Mouse (Mus musculus): Measurements from ENCODE around the gene Tsc22d3. TPM values are rescaled to one million over a fixed set of nuclear protein-coding genes. Genes with fewer than 3 reads are reported as not detected.

Gene Tsc22d3
- polyA plus RNA-seq, 1 experiment from 2014 or later = 80.3 TPM

DNA sequence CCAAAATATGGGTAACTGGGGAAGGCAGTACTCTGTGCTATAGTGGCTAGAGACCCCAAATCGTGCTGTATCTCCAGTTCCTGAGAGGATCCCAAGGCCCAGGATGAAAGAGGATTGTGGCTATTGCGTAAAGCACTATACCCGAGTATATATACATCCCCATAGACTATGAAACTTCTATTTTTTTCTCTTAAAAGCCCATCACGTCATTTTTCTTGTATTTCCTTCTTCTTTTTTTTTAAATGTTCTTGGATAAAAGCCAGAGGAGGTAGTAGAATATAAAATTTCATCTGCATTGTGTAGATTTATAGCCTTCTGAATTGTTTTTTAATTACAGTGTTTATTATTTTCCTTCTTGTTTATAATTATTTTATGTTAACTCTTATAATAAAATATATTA lies 852 bp upstream of the Tsc22d3 start:
- Histone ChIP-seq H3K4me1 (replicated peaks; ENCODE audit: control insufficient read depth, insufficient read depth, low read length) (no peaks in the 10 kb centered on the region), H3K36me3 (ENCODE audit: control insufficient read depth, insufficient read depth) (no peaks in the 10 kb centered on the region), H3K4me3 (ENCODE audit: low read depth, low read length) (no peak overlapping the region), H3K9ac (ENCODE audit: low read depth, low read length) (no peak overlapping the region), H3K27ac (ENCODE audit: low read depth, low read length) (no peak overlapping the region), H3K27me3 (replicated peaks; ENCODE audit: control insufficient read depth, insufficient read depth, low read length) (peaks cover 7% of the 10 kb centered on the region), H3K4me2 (replicated peaks; ENCODE audit: low read depth) (no peak overlapping the region), H3K9me3 (ENCODE audit: control insufficient read depth) (no peaks in the 10 kb centered on the region)
- 56% methylated on average over 4 of the region's 4 CpGs for WGBS
- ATAC-seq = no peak
- no peak for TF ChIP-seq CTCF (IDR thresholded peaks at IDR 0.05; ENCODE audit: low read depth)

DNA sequence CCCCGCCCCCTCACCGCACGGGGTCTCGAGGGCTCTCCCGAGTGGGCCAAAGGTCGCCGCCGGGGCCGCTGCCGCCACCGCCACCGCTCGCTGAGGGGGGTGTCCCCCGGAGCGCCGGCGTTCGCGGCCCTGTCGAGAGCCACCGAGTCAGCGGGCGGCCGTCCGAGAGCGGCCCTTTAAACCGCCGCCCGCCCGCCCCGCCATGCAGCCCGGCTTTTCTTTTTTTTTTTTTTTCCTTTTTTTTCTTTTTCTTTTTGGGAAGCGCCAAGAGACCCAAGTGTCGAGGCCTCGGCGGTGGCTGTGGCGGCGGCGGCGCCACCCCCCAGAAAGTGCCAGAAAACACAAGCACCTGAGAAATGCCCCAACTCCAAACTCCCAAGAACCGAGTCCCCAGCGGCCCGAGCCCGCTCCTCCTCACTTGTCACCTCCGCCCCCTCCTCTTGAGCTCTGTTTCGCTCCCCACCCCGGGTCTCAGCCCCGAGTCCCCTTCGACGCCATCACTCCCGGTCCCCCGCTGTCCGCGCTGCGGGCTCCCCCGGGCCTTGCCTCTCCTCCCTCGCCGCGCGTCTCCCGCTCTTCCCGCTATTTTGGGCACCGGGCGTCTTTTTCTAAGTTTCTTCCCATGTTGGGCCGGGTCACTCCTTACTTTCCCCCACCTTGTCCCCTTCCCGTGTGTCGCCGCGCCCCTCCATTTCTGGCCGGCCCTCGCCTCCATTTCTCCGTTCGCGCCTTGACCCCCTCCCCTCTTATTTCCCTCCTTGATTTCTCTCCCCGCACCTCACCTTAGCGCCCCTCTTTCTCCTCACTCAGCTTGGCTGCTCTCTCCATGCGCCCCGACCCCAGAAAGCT lies 674 bp downstream of the Tsc22d3 start:
- peak; percentile 23; the same call in 1 of the 2 replicates for ATAC-seq
- no peak for TF ChIP-seq CTCF (IDR thresholded peaks at IDR 0.05; ENCODE audit: low read depth)
- H3K27me3 ChIP-seq (replicated peaks; ENCODE audit: control insufficient read depth, insufficient read depth, low read length) = peaks cover 7% of the 10 kb centered on the region
- H3K9me3 ChIP-seq (ENCODE audit: control insufficient read depth) = no peaks in the 10 kb centered on the region
- H3K4me3 ChIP-seq (ENCODE audit: low read depth, low read length) = peak overlapping the region; percentile 50
- WGBS = 21% methylated on average over 58 of the region's 78 CpGs
- 0 out of 2 replicates have a peak overlapping the region, but pooled peaks have one; percentile 59 for H3K9ac ChIP-seq (ENCODE audit: low read depth, low read length)
- H3K27ac ChIP-seq (ENCODE audit: low read depth, low read length) = no peak overlapping the region
- no peaks in the 10 kb centered on the region for H3K4me1 ChIP-seq (replicated peaks; ENCODE audit: control insufficient read depth, insufficient read depth, low read length)
- H3K4me2 ChIP-seq (replicated peaks; ENCODE audit: low read depth) = peak overlapping the region; percentile 81
- H3K36me3 ChIP-seq (ENCODE audit: control insufficient read depth, insufficient read depth) = no peaks in the 10 kb centered on the region

DNA sequence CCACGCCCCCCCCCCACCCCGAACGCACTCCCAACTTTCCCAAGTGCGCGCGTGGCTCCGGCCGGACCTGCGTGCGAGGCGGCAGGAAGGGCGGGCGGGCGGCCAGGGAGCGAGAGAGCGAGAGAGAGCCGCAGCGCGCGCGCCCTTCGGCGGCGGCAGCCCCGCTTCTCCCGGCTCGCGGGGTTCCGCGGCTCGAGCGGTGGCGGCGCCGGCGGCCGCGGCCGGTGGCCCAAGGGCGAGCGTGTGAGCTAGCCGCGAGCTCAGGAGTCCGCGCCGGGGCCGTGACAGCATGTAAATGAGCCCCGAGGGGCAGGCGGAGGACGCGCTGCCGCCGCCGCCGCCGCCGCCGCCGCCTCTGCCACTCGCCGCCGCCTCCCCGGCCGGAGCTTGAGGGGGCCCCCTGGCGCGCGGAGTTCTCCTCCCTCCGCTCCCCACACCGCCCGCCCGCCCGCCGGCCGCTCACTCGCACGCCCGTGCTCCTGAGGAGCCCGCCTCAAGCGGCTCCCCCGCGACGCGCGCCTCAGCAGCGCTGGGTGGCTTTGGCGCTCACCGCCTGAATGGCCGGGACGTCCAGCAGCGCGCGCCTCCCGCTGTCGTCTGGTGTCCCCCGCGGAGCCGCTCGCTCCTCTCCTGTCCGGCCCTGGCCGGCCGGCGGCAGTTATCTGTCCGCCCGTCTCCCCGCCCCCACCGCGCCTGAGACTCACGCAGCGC lies 1.5 kb downstream of the Tsc22d3 start:
- WGBS = 39% methylated on average over 33 of the region's 109 CpGs
- H3K9ac ChIP-seq (ENCODE audit: low read depth, low read length) = peak overlapping the region; percentile 59
- ATAC-seq = peak; percentile 64

DNA sequence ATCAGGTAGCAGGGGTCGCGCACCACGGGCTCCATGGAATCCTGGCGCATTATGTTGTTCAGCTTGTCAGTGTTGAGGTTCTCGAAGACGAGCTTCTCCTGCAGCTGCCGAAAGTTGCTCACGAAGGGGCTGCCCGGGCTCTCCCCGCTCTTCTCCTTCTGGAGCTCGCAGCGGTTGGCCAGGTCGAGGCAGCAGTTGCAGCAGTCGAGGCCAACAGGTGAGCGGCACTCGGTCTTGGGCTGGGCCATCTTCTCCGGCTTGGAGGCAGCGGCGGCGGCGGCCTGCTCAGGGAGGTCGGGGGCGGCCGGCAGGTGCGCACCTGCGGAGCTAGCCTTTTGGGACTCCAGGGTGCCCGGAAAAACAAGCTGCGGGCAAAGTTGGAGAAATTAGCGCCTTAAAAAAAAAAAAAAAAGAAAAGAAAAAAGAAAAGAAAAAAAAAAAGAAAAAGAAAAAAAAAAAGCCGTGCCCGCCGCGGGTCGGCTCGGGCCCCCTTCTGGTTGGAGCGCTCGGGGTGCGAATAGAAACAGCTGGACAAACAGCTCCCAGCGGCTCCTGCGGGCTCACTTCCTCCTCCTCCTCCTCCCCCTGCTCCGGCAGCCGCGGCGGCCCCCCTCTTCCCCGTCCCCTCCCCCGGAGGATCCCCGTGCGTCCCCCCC lies 2.1 kb downstream of the Tsc22d3 start:
- Histone ChIP-seq H3K9me3 (ENCODE audit: control insufficient read depth) (no peaks in the 10 kb centered on the region), H3K4me3 (ENCODE audit: low read depth, low read length) (peak overlapping the region; percentile 50), H3K27ac (ENCODE audit: low read depth, low read length) (no peak overlapping the region), H3K27me3 (replicated peaks; ENCODE audit: control insufficient read depth, insufficient read depth, low read length) (peaks cover 7% of the 10 kb centered on the region), H3K9ac (ENCODE audit: low read depth, low read length) (peak overlapping the region; percentile 59), H3K4me1 (replicated peaks; ENCODE audit: control insufficient read depth, insufficient read depth, low read length) (no peaks in the 10 kb centered on the region), H3K36me3 (ENCODE audit: control insufficient read depth, insufficient read depth) (no peaks in the 10 kb centered on the region), H3K4me2 (replicated peaks; ENCODE audit: low read depth) (peak overlapping the region; percentile 81)
- ATAC-seq = peak; percentile 19; the same call in 1 of the 2 replicates
- 25% methylated on average over 41 of the region's 48 CpGs for WGBS
- 0 out of 2 replicates have a peak, but pooled peaks have one; percentile 7 for TF ChIP-seq CTCF (IDR thresholded peaks at IDR 0.05; ENCODE audit: low read depth)

More for the DNA sequence above, 1.5 kb downstream of the Tsc22d3 start:
- Histone ChIP-seq H3K9me3 (ENCODE audit: control insufficient read depth) (no peaks in the 10 kb centered on the region), H3K4me2 (replicated peaks; ENCODE audit: low read depth) (peak overlapping the region; percentile 81), H3K36me3 (ENCODE audit: control insufficient read depth, insufficient read depth) (no peaks in the 10 kb centered on the region), H3K4me1 (replicated peaks; ENCODE audit: control insufficient read depth, insufficient read depth, low read length) (no peaks in the 10 kb centered on the region), H3K4me3 (ENCODE audit: low read depth, low read length) (peak overlapping the region; percentile 50), H3K27ac (ENCODE audit: low read depth, low read length) (peak overlapping the region; percentile 46; the same call in 1 of the 2 replicates), H3K27me3 (replicated peaks; ENCODE audit: control insufficient read depth, insufficient read depth, low read length) (peaks cover 7% of the 10 kb centered on the region)
- peak; percentile 44 for TF ChIP-seq CTCF (IDR thresholded peaks at IDR 0.05; ENCODE audit: low read depth)

DNA sequence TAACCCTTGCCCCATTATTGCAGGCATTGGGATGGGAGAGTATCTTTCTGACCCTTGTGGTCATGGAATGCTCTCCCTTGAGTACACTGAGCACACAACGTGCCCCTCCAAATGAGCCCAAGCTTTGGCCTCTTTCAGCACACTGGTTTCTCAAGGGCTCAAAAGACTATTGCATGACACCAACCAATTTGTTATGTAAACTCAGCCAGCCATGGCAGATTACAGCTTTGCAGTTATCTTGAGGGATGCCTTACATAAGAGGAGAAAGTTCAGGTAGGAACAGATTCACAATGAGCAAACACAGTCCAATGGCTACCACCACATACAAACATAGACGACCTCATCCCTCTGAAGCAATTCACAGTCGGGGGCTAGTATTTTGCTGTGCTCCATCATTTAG lies 9.3 kb downstream of the Tsc22d3 start:
- no peak overlapping the region for H3K27ac ChIP-seq (ENCODE audit: low read depth, low read length)
- no peaks in the 10 kb centered on the region for H3K27me3 ChIP-seq (replicated peaks; ENCODE audit: control insufficient read depth, insufficient read depth, low read length)
- no peaks in the 10 kb centered on the region for H3K36me3 ChIP-seq (ENCODE audit: control insufficient read depth, insufficient read depth)
- no peak overlapping the region for H3K4me3 ChIP-seq (ENCODE audit: low read depth, low read length)
- no peak for TF ChIP-seq CTCF (IDR thresholded peaks at IDR 0.05; ENCODE audit: low read depth)
- WGBS = 69% methylated on average over 3 of the region's 3 CpGs
- no peak overlapping the region for H3K9ac ChIP-seq (ENCODE audit: low read depth, low read length)
- ATAC-seq = no peak
- H3K4me1 ChIP-seq (replicated peaks; ENCODE audit: control insufficient read depth, insufficient read depth, low read length) = no peaks in the 10 kb centered on the region
- no peak overlapping the region for H3K4me2 ChIP-seq (replicated peaks; ENCODE audit: low read depth)
- H3K9me3 ChIP-seq (ENCODE audit: control insufficient read depth) = no peaks in the 10 kb centered on the region

DNA sequence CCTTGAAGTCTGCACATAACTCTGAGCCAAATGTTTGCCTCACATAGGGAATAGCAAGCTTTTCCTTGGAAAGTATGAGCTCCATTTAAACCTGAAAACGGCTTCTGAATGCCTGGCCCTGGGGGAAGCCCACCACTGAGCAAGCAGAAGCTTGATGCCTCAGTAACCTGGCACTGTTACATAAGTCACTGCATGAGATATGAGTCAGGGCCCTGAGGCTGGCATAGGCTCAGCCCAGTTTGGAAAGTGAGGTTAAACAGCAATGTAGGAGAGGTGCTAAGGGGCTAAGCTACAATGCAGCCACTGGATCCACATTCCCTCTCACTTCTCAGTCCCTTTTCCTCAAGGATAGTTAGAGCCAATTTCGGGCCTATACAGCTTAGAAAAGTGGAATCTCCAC lies 10.3 kb downstream of the Tsc22d3 start:
- H3K27me3 ChIP-seq (replicated peaks; ENCODE audit: control insufficient read depth, insufficient read depth, low read length) = no peaks in the 10 kb centered on the region
- no peaks in the 10 kb centered on the region for H3K4me1 ChIP-seq (replicated peaks; ENCODE audit: control insufficient read depth, insufficient read depth, low read length)
- no peak overlapping the region for H3K9ac ChIP-seq (ENCODE audit: low read depth, low read length)
- ATAC-seq = no peak
- H3K4me3 ChIP-seq (ENCODE audit: low read depth, low read length) = no peak overlapping the region
- H3K4me2 ChIP-seq (replicated peaks; ENCODE audit: low read depth) = no peak overlapping the region
- 70% methylated on average over 2 of the region's 2 CpGs for WGBS
- no peaks in the 10 kb centered on the region for H3K9me3 ChIP-seq (ENCODE audit: control insufficient read depth)
- no peak overlapping the region for H3K27ac ChIP-seq (ENCODE audit: low read depth, low read length)
- TF ChIP-seq CTCF (IDR thresholded peaks at IDR 0.05; ENCODE audit: low read depth) = no peak
- no peaks in the 10 kb centered on the region for H3K36me3 ChIP-seq (ENCODE audit: control insufficient read depth, insufficient read depth)
